Mouse (Mus musculus): Measurements from ENCODE around the gene Tlr8.

Gene Tlr8

GRCm38 (mm10) chrX:167205813-167206520 is 58.2 kb downstream of the Tlr8 start:
- in situ Hi-C loops (cut with MboI, MseI): no loop called here

GRCm38 (mm10) chrX:167201365-167201764 is 62.8 kb downstream of the Tlr8 start:
- in situ Hi-C loops (cut with MboI, MseI): no loop called here

GRCm38 (mm10) chrX:167195228-167195649 is 68.9 kb downstream of the Tlr8 start:
- in situ Hi-C loops (cut with MboI, MseI): no loop called here
